Mouse (Mus musculus) lung, embryonic 16.5 days (tissue): ENCODE results near the gene Ddx49. TPM values are rescaled to one million over a fixed set of nuclear protein-coding genes. Genes with fewer than 3 reads are reported as not detected.
A peak's percentile ranks its signal among the peaks of the same experiment; 100 is the strongest.

Experiments used
- ATAC-seq: fragments of 200-750 bp; cut with Nextera tagmentation; 2 replicates; pipeline ENCODE4 v1.8.0; 2017; ENCODE audit warnings: low read depth, mild to moderate bottlenecking, moderate library complexity
- H3K27ac ChIP-seq: fragments of 300-500 bp; sonication (generic); 2 replicates; pipeline ENCODE4 v1.5.1; 2014; ENCODE audit warnings: mild to moderate bottlenecking, control low read depth, low read length
- H3K27me3 ChIP-seq: fragments of 300-500 bp; sonication (generic); 2 replicates; pipeline ENCODE4 v1.6.1; 2014; ENCODE audit warnings: low read depth, low read length, mixed read lengths; ENCODE audit not compliant: control insufficient read depth, insufficient read depth
- H3K36me3 ChIP-seq: fragments of 300-500 bp; sonication (generic); 2 replicates; pipeline ENCODE4 v1.6.1; 2014; ENCODE audit warnings: low read length; ENCODE audit not compliant: control insufficient read depth, insufficient read depth
- H3K4me1 ChIP-seq: fragments of 300-500 bp; sonication (generic); replicated peaks from 2 replicates; pipeline ENCODE4 v1.6.1; 2014; ENCODE audit warnings: low read length, mixed read lengths; ENCODE audit not compliant: control insufficient read depth, insufficient read depth
- H3K4me2 ChIP-seq: fragments of 300-500 bp; sonication (generic); 2 replicates; pipeline ENCODE4 v1.6.1; 2014; ENCODE audit warnings: low read depth, low read length, control low read depth
- H3K4me3 ChIP-seq: fragments of 300-500 bp; sonication (generic); 2 replicates; pipeline ENCODE4 v1.5.1; 2014; ENCODE audit warnings: mild to moderate bottlenecking, low read length, control low read depth
- H3K9ac ChIP-seq: fragments of 300-500 bp; sonication (generic); 2 replicates; pipeline ENCODE4 v1.6.1; 2014; ENCODE audit warnings: low read length, control low read depth
- H3K9me3 ChIP-seq: fragments of 300-500 bp; sonication (generic); 2 replicates; pipeline ENCODE4 v1.6.1; 2016; ENCODE audit warnings: low read length; ENCODE audit not compliant: control insufficient read depth
- WGBS: fragments of 180-500 bp; shearing (Covaris S2); extraction: QIAGEN DNeasy Blood & Tissue Kit; methylation state at CpG from one replicate; pipeline ENCODE4 v1.1.7; 2014; 5-methylcytosine and 5-hydroxymethylcytosine counted together
- polyA plus RNA-seq: library from polyadenylated mRNA; unstranded; fragments of >200 nt; fragmentation: Nextera tagmentation; extraction: Ambion mirVana; gene quantifications from 2 replicates; pipeline ENCODE4 v1.2.1, GENCODE M21; 2015

Ddx49 gene
- polyA plus RNA-seq, 1 experiment from 2014 or later, result 44.8 TPM

DNA sequence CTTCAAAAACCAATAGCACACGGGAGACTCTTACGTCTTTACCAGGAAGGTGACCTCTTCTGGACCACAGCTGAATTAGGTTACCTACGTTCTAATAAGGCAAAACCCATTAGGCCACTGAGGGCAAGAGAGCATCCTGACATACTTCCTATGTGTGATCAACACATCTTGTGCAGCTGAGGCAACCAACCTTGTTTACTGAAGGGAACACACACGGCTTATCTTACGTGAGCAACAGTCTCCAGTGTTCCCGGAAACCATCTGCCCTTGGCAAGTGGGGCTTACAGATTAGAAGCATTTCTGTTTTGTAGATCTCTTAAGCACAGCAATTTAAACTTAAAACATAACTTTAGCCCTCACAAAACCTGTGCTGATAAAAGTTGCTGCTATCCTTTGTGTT lies 25.2 kb upstream of the Ddx49 start:
- Histone ChIP-seq H3K27me3 (peaks cover 2% of the 10 kb centered on the region; the same call in 1 of the 2 replicates), H3K9me3 (no peaks in the 10 kb centered on the region), H3K36me3 (peaks cover 11% of the 10 kb centered on the region), H3K4me2 (no peak overlapping the region), H3K9ac (no peak overlapping the region), H3K27ac (no peak overlapping the region), H3K4me3 (no peak overlapping the region), H3K4me1 (peaks cover 19% of the 10 kb centered on the region)
- ATAC-seq, result no peak
- WGBS, result 88% methylated on average over 6 of the region's 6 CpGs

DNA sequence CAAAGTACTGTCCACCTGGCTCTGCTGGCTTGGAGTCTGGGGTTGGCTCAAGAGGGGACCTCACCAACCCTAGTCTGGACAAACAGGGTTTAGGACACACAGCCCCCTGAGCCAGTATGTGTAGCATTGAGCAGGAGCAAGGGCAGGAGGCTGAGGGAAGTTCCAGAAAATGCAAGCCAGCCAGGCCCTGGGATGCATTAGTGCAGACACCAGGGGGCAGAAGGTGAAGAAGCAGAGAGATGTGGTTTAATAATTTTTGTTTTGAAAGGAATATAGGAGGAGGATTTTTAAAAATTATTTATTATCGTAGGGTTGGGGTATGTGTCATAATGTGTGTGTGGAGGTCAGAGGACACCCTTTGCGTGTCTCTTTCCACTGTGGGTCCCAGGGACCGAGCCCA lies 21.4 kb upstream of the Ddx49 start:
- no peak overlapping the region for H3K27ac ChIP-seq
- no peak for ATAC-seq
- no peak overlapping the region for H3K4me2 ChIP-seq
- no peak overlapping the region for H3K4me3 ChIP-seq
- H3K36me3 ChIP-seq, result no peaks in the 10 kb centered on the region
- H3K9ac ChIP-seq, result no peak overlapping the region
- H3K27me3 ChIP-seq, result no peaks in the 10 kb centered on the region
- WGBS, result 90% methylated on average over 3 of the region's 3 CpGs
- H3K9me3 ChIP-seq, result no peaks in the 10 kb centered on the region
- H3K4me1 ChIP-seq, result no peaks in the 10 kb centered on the region

DNA sequence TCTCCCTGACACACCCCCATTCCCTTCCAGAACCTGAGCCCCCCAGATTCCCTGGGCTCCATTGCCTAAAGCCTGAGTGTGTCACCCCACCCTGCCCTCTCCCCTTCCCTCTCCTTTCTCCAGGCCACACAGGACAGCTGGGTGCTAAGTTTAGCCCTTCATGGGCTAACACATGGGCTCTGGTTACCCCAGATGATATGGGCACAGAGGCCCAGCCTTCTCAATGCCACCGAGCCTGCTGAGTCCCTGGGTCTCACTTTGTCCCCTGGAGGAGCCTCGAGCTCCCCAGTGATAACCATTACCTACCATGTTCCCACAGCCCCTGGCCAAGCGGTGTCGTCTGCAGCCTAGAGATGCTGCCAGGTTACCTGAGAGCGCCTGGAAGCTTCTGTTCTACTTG lies 15.6 kb upstream of the Ddx49 start:
- Histone ChIP-seq H3K9me3 (no peaks in the 10 kb centered on the region), H3K27ac (no peak overlapping the region), H3K4me2 (no peak overlapping the region), H3K4me1 (peaks cover 23% of the 10 kb centered on the region), H3K4me3 (no peak overlapping the region), H3K36me3 (peaks cover 5% of the 10 kb centered on the region; the same call in 1 of the 2 replicates), H3K9ac (no peak overlapping the region), H3K27me3 (no peaks in the 10 kb centered on the region)
- 82% methylated on average over 5 of the region's 5 CpGs for WGBS
- no peak for ATAC-seq

DNA sequence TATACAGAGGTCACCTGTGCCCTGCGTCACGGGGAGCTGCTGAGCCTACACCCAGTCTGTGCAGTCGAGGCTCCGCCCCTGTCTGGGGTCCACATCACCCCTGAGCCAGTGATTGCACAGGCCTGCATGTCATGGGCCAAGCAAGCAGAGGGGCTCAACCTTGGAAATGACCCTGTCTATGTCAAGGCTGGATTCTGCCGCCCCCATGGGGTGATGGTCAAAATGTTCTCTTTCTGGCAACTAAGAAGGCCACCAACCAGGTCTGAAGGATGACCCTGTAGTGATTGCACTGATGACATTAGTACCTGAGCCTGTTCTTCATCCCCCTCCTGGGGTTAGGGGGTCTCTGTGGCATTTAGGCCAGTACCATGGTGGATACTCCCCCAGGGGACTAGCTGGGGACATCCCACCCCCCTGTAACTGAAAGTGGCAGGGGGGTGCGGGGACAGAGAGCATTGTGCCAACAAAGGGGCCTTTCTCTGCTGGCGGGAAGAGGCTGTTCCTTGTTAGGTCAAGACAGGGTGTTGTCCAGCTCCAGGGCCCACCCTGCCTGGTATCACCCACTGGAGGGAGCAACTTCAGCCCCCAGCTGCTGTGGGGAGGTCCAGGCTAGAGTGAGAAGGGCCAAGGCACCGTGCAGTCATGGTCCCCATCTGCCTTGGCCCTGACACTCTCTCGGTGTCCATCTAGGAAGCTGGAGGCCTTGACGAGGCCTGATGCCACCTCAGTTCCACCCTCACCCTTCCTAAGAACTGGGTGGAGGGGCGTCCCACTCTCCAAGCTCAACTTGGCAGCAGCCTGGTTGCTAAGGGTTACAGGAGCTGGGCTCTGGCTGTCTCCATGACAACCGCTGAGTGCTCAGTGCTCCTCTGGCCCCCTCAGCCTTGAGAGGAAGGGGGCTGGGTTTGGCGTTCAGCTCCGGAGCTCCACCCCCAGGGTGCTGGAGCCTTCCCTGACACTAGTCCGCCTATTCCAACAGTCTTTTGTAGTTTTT lies 14.5 kb upstream of the Ddx49 start:
- H3K4me3 ChIP-seq, result peak overlapping the region; percentile 60
- peak; percentile 79 for ATAC-seq
- H3K9me3 ChIP-seq, result no peaks in the 10 kb centered on the region
- 12% methylated on average over 15 of the region's 15 CpGs for WGBS
- peaks cover 6% of the 10 kb centered on the region; the same call in 1 of the 2 replicates for H3K36me3 ChIP-seq
- no peak overlapping the region for H3K27ac ChIP-seq
- H3K27me3 ChIP-seq, result no peaks in the 10 kb centered on the region
- no peak overlapping the region; the same call in 1 of the 2 replicates for H3K9ac ChIP-seq
- peak overlapping the region; percentile 85 for H3K4me2 ChIP-seq
- peaks cover 23% of the 10 kb centered on the region for H3K4me1 ChIP-seq

DNA sequence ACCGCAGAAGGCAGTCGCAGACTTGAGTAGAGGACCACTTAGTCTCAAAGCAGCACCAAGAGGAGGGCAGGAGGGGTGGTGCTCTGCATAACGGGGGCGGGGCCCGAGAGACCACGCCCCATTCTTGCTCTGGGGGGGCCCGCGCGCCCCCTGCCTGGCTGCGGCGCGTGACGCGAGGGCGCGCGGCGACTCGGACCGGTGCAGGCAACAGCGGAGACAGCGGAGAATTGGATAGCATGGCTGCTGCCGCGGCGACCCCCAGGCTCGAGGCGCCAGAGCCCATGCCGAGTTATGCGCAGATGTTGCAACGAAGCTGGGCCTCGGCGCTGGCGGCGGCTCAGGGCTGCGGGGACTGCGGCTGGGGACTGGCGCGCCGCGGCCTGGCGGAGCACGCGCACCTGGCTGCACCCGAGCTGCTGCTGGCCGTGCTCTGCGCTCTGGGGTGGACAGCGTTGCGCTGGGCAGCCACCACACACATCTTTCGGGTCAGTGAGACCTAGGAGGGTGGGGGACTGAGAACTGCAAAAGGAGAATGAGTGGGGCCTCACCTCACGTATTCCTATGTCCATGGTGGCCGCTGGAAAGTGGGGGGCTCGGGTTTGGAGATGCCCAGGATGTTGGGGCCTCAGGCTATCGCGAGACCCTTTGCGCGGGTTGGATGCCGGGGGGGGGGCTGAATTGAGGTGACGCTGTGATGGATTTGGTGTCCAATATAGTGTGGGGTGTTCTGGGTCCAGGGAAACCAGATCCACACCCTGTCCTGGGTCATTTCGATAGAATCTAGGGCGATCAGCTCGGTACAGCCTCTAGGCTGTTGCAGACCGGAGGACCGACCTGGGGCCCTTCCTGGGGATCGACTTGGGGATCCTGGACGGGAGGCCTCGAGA lies 13.6 kb upstream of the Ddx49 start, which contains the start of gene Cers1:
Gene Cers1 (plus strand): TSS at position 152 of the 887 bp plus-strand sequence.
- peak; percentile 81 for ATAC-seq
- H3K4me2 ChIP-seq, result peak within 1 kb of the TSS; percentile 85
- no peak within 1 kb of the TSS for H3K27ac ChIP-seq
- WGBS, result 1% methylated on average over 65 of the region's 66 CpGs
- H3K27me3 ChIP-seq, result no peaks in the 10 kb centered on the region
- peaks cover 23% of the 10 kb centered on the region for H3K4me1 ChIP-seq
- peaks cover 12% of the 10 kb centered on the region for H3K36me3 ChIP-seq
- peak within 1 kb of the TSS; percentile 60 for H3K9ac ChIP-seq
- H3K4me3 ChIP-seq, result peak within 1 kb of the TSS; percentile 60
- no peaks in the 10 kb centered on the region for H3K9me3 ChIP-seq

DNA sequence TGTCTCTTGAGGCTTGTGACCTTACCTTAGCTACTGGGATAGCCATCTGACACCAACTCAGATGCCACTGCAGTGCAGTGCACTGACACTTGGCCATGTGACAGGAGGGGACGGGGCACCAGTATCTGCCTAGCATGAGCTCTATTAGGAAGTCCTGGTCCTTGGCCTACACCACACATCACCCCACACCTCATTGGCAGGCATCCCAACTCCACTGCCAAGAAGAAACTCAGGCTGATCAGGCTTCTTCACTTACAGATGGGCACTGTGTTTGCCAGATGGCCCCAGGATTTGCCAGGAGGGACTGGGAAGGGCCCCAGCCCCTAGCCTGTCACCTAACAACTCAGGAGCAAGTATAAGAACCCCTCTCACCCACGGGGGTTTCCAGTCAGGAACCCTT lies 11.1 kb upstream of the Ddx49 start:
- 58% methylated on average over 2 of the region's 2 CpGs for WGBS
- no peaks in the 10 kb centered on the region for H3K27me3 ChIP-seq
- H3K36me3 ChIP-seq, result peaks cover 21% of the 10 kb centered on the region
- no peak for ATAC-seq
- no peak overlapping the region for H3K4me2 ChIP-seq
- no peak overlapping the region for H3K9ac ChIP-seq
- no peak overlapping the region for H3K4me3 ChIP-seq
- H3K9me3 ChIP-seq, result no peaks in the 10 kb centered on the region
- H3K27ac ChIP-seq, result no peak overlapping the region
- H3K4me1 ChIP-seq, result peaks cover 23% of the 10 kb centered on the region

GRCm38 (mm10) chr8:70309311-70309710 lies 7.0 kb upstream of the Ddx49 start:
- H3K36me3 ChIP-seq, result peaks cover 44% of the 10 kb centered on the region
- no peak overlapping the region for H3K9ac ChIP-seq
- H3K27ac ChIP-seq, result no peak overlapping the region
- no peak for ATAC-seq
- no peaks in the 10 kb centered on the region for H3K4me1 ChIP-seq
- WGBS, result 20% methylated on average over 2 of the region's 2 CpGs
- H3K4me3 ChIP-seq, result no peak overlapping the region
- H3K4me2 ChIP-seq, result no peak overlapping the region
- no peaks in the 10 kb centered on the region for H3K9me3 ChIP-seq
- H3K27me3 ChIP-seq, result no peaks in the 10 kb centered on the region

DNA sequence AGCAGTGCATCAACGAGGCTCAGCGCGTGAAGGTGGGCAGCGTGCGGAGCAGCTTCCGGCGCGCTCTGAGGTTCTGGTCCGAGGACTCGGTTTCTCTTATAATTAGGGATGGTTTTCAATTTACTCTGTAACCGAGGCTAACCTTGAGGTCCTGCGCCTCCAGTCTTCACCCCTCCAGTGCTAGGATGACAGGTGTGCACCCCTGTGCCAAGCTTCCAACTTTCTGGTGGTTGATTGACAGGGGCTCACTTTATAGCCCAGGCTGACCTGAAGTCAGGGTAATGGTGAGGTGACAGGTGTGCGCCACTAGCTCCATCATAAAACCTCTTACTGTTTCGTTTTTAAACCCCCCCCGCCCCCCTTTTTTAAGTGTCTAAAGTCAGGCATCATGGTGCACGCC lies 612 bp upstream of the Ddx49 start:
- WGBS, result 3% methylated on average over 16 of the region's 16 CpGs
- Histone ChIP-seq H3K9me3 (no peaks in the 10 kb centered on the region), H3K4me2 (peak overlapping the region; percentile 77), H3K9ac (peak overlapping the region; percentile 83), H3K4me1 (peaks cover 15% of the 10 kb centered on the region), H3K27me3 (no peaks in the 10 kb centered on the region), H3K27ac (peak overlapping the region; percentile 76), H3K36me3 (peaks cover 23% of the 10 kb centered on the region), H3K4me3 (peak overlapping the region; percentile 79)
- peak; percentile 21; the same call in 1 of the 2 replicates for ATAC-seq

DNA sequence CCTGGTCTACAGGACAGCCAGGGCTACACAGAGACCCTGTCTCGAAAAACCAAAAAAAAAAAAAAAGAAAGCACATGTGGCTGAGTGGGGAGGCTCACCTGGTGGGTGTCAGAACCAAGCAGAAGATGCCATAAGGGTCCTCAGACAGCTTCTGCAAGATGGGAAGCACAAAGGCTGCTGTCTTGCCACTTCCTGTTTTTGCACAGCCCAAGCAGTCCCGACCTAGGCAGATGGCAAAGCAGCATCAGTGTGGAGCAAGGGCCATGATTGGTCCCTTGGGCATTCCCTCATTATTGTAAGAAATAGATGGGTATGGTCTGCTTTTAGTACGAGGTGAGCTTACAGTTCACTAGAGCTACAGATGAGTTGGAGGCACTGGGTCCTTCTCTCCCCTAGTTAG lies 1.4 kb downstream of the Ddx49 start:
- WGBS, result 69% methylated on average over 3 of the region's 3 CpGs
- Histone ChIP-seq H3K27ac (no peak overlapping the region), H3K9me3 (no peaks in the 10 kb centered on the region), H3K4me1 (peaks cover 15% of the 10 kb centered on the region), H3K27me3 (no peaks in the 10 kb centered on the region), H3K36me3 (peaks cover 17% of the 10 kb centered on the region), H3K9ac (no peak overlapping the region), H3K4me3 (no peak overlapping the region), H3K4me2 (no peak overlapping the region)
- ATAC-seq, result no peak
